Mouse (Mus musculus) neural tube, embryonic 12.5 days (tissue): ENCODE results near the gene Gjb3. TPM values are rescaled to one million over a fixed set of nuclear protein-coding genes. Genes with fewer than 3 reads are reported as not detected.

Experiments used
- ATAC-seq: fragments of 200-750 bp; cut with Nextera tagmentation; 2 replicates; pipeline ENCODE4 v1.8.0; 2017; ENCODE audit warnings: low read depth, mild to moderate bottlenecking, moderate TSS enrichment, moderate library complexity; ENCODE audit not compliant: low FRiP score
- H3K27ac ChIP-seq: fragments of 300-500 bp; sonication (generic); 2 replicates; pipeline ENCODE4 v1.5.1; 2016
- H3K27me3 ChIP-seq: fragments of 300-500 bp; sonication (generic); replicated peaks from 2 replicates; pipeline ENCODE4 v1.6.1; 2016; ENCODE audit warnings: mild to moderate bottlenecking
- H3K36me3 ChIP-seq: fragments of 300-500 bp; sonication (generic); 2 replicates; pipeline ENCODE4 v1.6.1; 2016; ENCODE audit warnings: mild to moderate bottlenecking
- H3K4me1 ChIP-seq: fragments of 300-500 bp; sonication (generic); 2 replicates; pipeline ENCODE4 v1.6.1; 2016
- H3K4me2 ChIP-seq: fragments of 300-500 bp; sonication (generic); replicated peaks from 2 replicates; pipeline ENCODE4 v1.6.1; 2016; ENCODE audit warnings: mild to moderate bottlenecking
- H3K4me3 ChIP-seq: fragments of 300-500 bp; sonication (generic); 2 replicates; pipeline ENCODE4 v1.5.1; 2016
- H3K9ac ChIP-seq: fragments of 300-500 bp; sonication (generic); 2 replicates; pipeline ENCODE4 v1.6.1; 2016; ENCODE audit warnings: mild to moderate bottlenecking
- H3K9me3 ChIP-seq: fragments of 300-500 bp; sonication (generic); 2 replicates; pipeline ENCODE4 v1.6.1; 2016; ENCODE audit warnings: mild to moderate bottlenecking
- WGBS: fragments of 180-500 bp; shearing (Covaris S2); methylation state at CpG from one replicate; pipeline ENCODE4 v1.1.7; 2016; 5-methylcytosine and 5-hydroxymethylcytosine counted together
- polyA plus RNA-seq: library from polyadenylated mRNA; unstranded; fragments of >200 nt; fragmentation: Nextera tagmentation; extraction: Ambion mirVana; gene quantifications from 2 replicates; pipeline ENCODE4 v1.2.1, GENCODE M21; 2016

Gjb3 gene
- polyA plus RNA-seq, 1 experiment from 2014 or later: 0.85 TPM

- Histone ChIP-seq H3K27me3 (no peaks in the 10 kb centered on the region), H3K4me1 (peaks cover 14% of the 10 kb centered on the region; the same call in 1 of the 2 replicates), H3K4me2 (no peak overlapping the region), H3K4me3 (no peak overlapping the region), H3K27ac (no peak overlapping the region), H3K36me3 (no peaks in the 10 kb centered on the region), H3K9me3 (no peaks in the 10 kb centered on the region), H3K9ac (no peak overlapping the region)
- 83% methylated on average over 3 of the region's 3 CpGs for WGBS
- no peak for ATAC-seq
These were observed 31.9 kb upstream of the Gjb3 start for GRCm38 (mm10) chr4:127362520-127362919.

- H3K27me3 ChIP-seq: no peaks in the 10 kb centered on the region
- no peaks in the 10 kb centered on the region for H3K9me3 ChIP-seq
- H3K27ac ChIP-seq: no peak within 1 kb of the TSS
- H3K4me1 ChIP-seq: no peaks in the 10 kb centered on the region
- no peak within 1 kb of the TSS; the same call in 1 of the 2 replicates for H3K4me2 ChIP-seq
- 25% methylated on average over 5 of the region's 5 CpGs for WGBS
- H3K36me3 ChIP-seq: no peaks in the 10 kb centered on the region
- H3K4me3 ChIP-seq: no peak within 1 kb of the TSS
- H3K9ac ChIP-seq: no peak within 1 kb of the TSS
- ATAC-seq: no peak
These were observed 27.4 kb upstream of the Gjb3 start, which contains the start of gene Gjb5 for GRCm38 (mm10) chr4:127358018-127358417. TSS of gene Gjb5 (minus strand) at chr4:127358181.

- no peak for ATAC-seq
- Histone ChIP-seq H3K27me3 (no peaks in the 10 kb centered on the region), H3K4me2 (no peak overlapping the region), H3K9ac (no peak overlapping the region), H3K36me3 (no peaks in the 10 kb centered on the region), H3K27ac (no peak overlapping the region), H3K9me3 (no peaks in the 10 kb centered on the region), H3K4me1 (no peaks in the 10 kb centered on the region), H3K4me3 (no peak overlapping the region)
- WGBS: 78% methylated on average over 15 of the region's 15 CpGs
These were observed 24.2 kb upstream of the Gjb3 start for GRCm38 (mm10) chr4:127354506-127355485.

GRCm38 (mm10) chr4:127353951-127354438 is 23.4 kb upstream of the Gjb3 start, which contains the start of gene Gjb4:
TSS of gene Gjb4 (minus strand) at chr4:127354081.
- H3K4me2 ChIP-seq: no peak within 1 kb of the TSS
- no peak within 1 kb of the TSS for H3K27ac ChIP-seq
- no peaks in the 10 kb centered on the region for H3K9me3 ChIP-seq
- no peak within 1 kb of the TSS for H3K4me3 ChIP-seq
- no peak within 1 kb of the TSS for H3K9ac ChIP-seq
- H3K4me1 ChIP-seq: no peaks in the 10 kb centered on the region
- WGBS: 57% methylated on average over 8 of the region's 8 CpGs
- no peak for ATAC-seq
- H3K36me3 ChIP-seq: no peaks in the 10 kb centered on the region
- no peaks in the 10 kb centered on the region for H3K27me3 ChIP-seq

GRCm38 (mm10) chr4:127352594-127352993 is 21.9 kb upstream of the Gjb3 start:
- no peak for ATAC-seq
- Histone ChIP-seq H3K27ac (no peak overlapping the region), H3K9me3 (no peaks in the 10 kb centered on the region), H3K4me2 (no peak overlapping the region), H3K9ac (no peak overlapping the region), H3K4me3 (no peak overlapping the region), H3K36me3 (no peaks in the 10 kb centered on the region), H3K4me1 (no peaks in the 10 kb centered on the region), H3K27me3 (no peaks in the 10 kb centered on the region)
- WGBS: 24% methylated on average over 1 of the region's 1 CpGs

GRCm38 (mm10) chr4:127349560-127350300 is 19.1 kb upstream of the Gjb3 start:
- H3K36me3 ChIP-seq: no peaks in the 10 kb centered on the region
- 67% methylated on average over 4 of the region's 4 CpGs for WGBS
- no peaks in the 10 kb centered on the region for H3K4me1 ChIP-seq
- no peak overlapping the region for H3K4me2 ChIP-seq
- no peak overlapping the region for H3K4me3 ChIP-seq
- no peaks in the 10 kb centered on the region for H3K27me3 ChIP-seq
- H3K9me3 ChIP-seq: no peaks in the 10 kb centered on the region
- no peak overlapping the region for H3K27ac ChIP-seq
- no peak for ATAC-seq
- H3K9ac ChIP-seq: no peak overlapping the region

- no peak overlapping the region for H3K27ac ChIP-seq
- ATAC-seq: no peak
- H3K4me2 ChIP-seq: no peak overlapping the region
- H3K4me3 ChIP-seq: no peak overlapping the region
- no peak overlapping the region for H3K9ac ChIP-seq
- WGBS: 84% methylated on average over 5 of the region's 5 CpGs
- H3K36me3 ChIP-seq: no peaks in the 10 kb centered on the region
- no peaks in the 10 kb centered on the region for H3K9me3 ChIP-seq
- no peaks in the 10 kb centered on the region for H3K27me3 ChIP-seq
- no peaks in the 10 kb centered on the region for H3K4me1 ChIP-seq
These were observed 14.4 kb upstream of the Gjb3 start for GRCm38 (mm10) chr4:127345000-127345399.

- Histone ChIP-seq H3K27me3 (no peaks in the 10 kb centered on the region), H3K4me2 (no peak overlapping the region), H3K4me3 (no peak overlapping the region), H3K9ac (no peak overlapping the region), H3K27ac (no peak overlapping the region), H3K4me1 (no peaks in the 10 kb centered on the region), H3K36me3 (no peaks in the 10 kb centered on the region), H3K9me3 (no peaks in the 10 kb centered on the region)
- no peak for ATAC-seq
- 68% methylated on average over 6 of the region's 6 CpGs for WGBS
These were observed 10.7 kb upstream of the Gjb3 start for GRCm38 (mm10) chr4:127341372-127341771.

- Histone ChIP-seq H3K4me1 (no peaks in the 10 kb centered on the region), H3K27ac (no peak overlapping the region), H3K4me3 (no peak overlapping the region), H3K9me3 (no peaks in the 10 kb centered on the region), H3K4me2 (no peak overlapping the region), H3K9ac (no peak overlapping the region), H3K36me3 (no peaks in the 10 kb centered on the region), H3K27me3 (peaks cover 12% of the 10 kb centered on the region)
- 82% methylated on average over 5 of the region's 5 CpGs for WGBS
- no peak for ATAC-seq
These were observed 7.0 kb upstream of the Gjb3 start for GRCm38 (mm10) chr4:127337668-127338067.

- peaks cover 15% of the 10 kb centered on the region for H3K4me1 ChIP-seq
- no peak overlapping the region for H3K9ac ChIP-seq
- H3K27me3 ChIP-seq: peaks cover 36% of the 10 kb centered on the region
- no peaks in the 10 kb centered on the region for H3K9me3 ChIP-seq
- H3K4me3 ChIP-seq: no peak overlapping the region
- 43% methylated on average over 5 of the region's 5 CpGs for WGBS
- H3K36me3 ChIP-seq: no peaks in the 10 kb centered on the region
- H3K4me2 ChIP-seq: no peak overlapping the region
- no peak for ATAC-seq
- H3K27ac ChIP-seq: no peak overlapping the region
These were observed 4.3 kb upstream of the Gjb3 start for GRCm38 (mm10) chr4:127334870-127335504.

GRCm38 (mm10) chr4:127331171-127331570 is 527 bp upstream of the Gjb3 start:
- Histone ChIP-seq H3K27ac (no peak overlapping the region), H3K9ac (no peak overlapping the region), H3K4me1 (peaks cover 18% of the 10 kb centered on the region), H3K4me3 (no peak overlapping the region), H3K36me3 (no peaks in the 10 kb centered on the region), H3K9me3 (no peaks in the 10 kb centered on the region), H3K27me3 (peaks cover 67% of the 10 kb centered on the region), H3K4me2 (peak overlapping the region; percentile 48; the same call in 1 of the 2 replicates)
- WGBS: 16% methylated on average over 13 of the region's 13 CpGs
- no peak for ATAC-seq

- ATAC-seq: no peak
- Histone ChIP-seq H3K4me3 (no peak overlapping the region), H3K9me3 (no peaks in the 10 kb centered on the region), H3K27me3 (peaks cover 76% of the 10 kb centered on the region), H3K27ac (no peak overlapping the region), H3K36me3 (no peaks in the 10 kb centered on the region), H3K4me1 (peaks cover 18% of the 10 kb centered on the region), H3K9ac (no peak overlapping the region), H3K4me2 (peak overlapping the region; percentile 48)
- 2% methylated on average over 13 of the region's 13 CpGs for WGBS
These were observed 893 bp downstream of the Gjb3 start for GRCm38 (mm10) chr4:127329751-127330150.
